Mouse (Mus musculus): ENCODE results near the gene Pomp.
"Not testable (repeated sequence)": the region's sequence is repeated elsewhere in the genome, so short reads cannot be mapped to it uniquely, and the experiment has no call there.

The Pomp gene

GRCm38 (mm10) chr5:147850194-147850593 lies 10.1 kb upstream of the Pomp start:
- no peak for DNase-seq (ENCODE audit: low spot score)

GRCm38 (mm10) chr5:147860076-147860448 lies 199 bp upstream of the Pomp start:
- no peak for DNase-seq (ENCODE audit: low spot score)

DNA sequence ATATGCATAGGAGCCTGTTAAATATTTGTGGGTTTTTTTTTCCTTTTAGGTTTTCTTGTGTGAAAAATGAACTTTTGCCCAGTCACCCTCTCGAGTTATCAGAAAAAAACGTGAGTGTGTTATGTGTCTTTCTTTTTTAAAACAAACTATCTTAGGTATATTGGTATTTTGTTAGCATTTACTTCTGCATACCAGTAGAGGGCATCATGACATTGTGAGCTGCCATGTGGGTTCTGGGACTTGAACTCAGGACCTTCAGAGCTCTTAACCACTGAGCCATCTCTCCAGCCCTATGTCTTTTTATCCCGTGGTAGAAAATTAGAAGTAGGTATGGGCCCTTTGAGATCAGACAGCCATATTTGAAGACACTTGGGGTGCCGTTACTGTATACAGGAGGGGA lies 8.4 kb downstream of the Pomp start:
- DNase-seq (ENCODE audit: low spot score): no peak

GRCm38 (mm10) chr5:147869568-147869967 lies 9.3 kb downstream of the Pomp start:
- no peak for DNase-seq (ENCODE audit: low spot score)

DNA sequence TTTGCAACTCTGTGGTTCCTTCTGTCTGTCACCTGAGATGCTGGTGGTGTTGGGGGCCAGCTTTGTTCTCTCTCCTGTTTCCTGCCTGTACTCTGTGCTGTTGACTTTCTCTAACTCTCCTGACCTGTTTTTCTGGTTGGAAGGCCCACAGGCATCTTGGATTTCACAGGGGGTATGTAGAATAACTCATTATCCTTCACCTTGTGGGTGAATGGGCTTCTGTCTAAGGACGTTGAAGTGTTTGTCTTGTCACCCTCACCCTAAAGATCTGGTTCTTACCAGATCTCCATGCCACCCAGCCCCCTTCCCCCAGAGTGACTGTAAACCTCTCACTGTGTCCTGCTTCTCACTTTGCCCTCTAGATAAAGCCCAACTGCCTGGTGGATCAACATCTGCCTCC lies 10.0 kb downstream of the Pomp start:
- no peak for DNase-seq (ENCODE audit: low spot score)

DNA sequence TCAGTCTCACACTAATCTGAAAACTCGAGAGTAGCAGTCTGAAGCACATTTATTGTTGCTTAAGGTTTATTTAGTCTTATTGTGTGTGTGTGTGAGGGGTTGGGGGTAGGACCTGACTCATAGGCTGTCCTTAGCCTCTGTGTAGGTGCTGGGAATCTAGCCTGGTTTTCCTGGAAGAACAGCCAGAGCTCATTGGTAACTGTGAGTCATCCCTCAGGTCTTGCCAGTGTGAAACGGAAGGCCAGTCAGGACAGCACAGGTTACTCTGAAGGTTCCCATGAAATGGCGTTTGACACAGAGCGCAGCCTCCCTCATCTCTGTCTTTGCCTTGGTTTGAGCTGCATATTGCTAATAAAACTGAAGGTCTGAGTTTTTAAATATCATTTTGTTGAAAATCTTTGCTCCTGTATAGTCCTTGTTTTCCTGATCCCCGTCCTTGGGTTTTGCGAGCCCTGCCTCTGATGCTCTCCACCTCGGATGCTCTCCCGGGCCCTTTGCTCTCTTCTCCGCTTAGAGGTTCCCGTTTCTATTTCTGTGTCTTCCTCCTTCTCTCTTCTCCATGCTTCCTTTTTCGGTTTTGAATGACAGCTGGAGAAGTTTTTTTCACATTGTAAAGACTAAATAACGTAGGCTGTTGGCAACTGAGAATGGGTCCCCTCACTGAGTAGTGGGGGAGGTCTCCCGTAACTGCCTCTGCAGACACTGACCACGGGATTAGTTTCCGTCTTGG lies 11.0 kb downstream of the Pomp start:
- DNase-seq (ENCODE audit: low spot score): no peak

GRCm38 (mm10) chr5:147874491-147875065 lies 14.3 kb downstream of the Pomp start:
- no peak for DNase-seq (ENCODE audit: low spot score)

DNA sequence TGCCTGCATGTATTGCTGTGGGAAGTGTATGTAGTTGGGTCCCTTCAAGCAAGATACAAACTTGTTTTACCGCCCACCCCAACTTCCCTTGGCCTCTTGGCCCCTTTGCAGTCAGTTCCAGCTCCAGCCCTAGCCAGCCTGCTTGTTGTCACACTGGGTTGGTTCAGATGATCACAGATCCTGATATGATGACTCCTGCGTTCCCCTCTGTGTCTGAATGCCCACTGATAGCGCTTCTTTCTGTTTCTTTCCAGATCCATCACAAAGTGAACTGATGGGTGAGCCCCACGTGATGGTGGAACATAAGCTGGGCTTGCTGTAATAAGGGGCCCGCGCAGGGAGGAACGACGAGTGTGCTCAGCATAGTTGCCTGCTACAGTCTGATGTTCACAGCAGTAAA lies 14.9 kb downstream of the Pomp start:
- DNase-seq (ENCODE audit: low spot score): no peak

DNA sequence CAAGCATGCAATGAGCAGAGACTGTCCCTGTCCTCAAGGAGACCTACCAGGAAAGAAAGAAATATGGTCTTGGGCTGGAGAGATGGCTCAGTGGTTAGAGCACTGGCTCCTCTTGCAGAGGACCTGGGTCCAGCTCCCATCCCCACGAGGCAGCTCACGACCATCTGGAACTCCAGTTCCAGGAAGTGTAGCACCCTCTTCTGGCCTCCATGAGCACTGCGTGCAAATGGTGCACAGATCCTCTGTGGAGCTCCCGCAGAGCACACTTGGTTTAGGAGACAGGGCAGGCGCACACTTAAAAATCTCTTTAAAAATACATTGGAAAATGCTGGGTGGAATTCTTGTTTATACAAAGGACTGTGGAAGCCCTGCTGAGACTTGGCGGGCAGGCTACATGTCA lies 17.3 kb downstream of the Pomp start:
- no peak for DNase-seq (ENCODE audit: low spot score)

- no peak for DNase-seq (ENCODE audit: low spot score)
Measured at GRCm38 (mm10) chr5:147879971-147880682, 19.9 kb downstream of the Pomp start.

DNA sequence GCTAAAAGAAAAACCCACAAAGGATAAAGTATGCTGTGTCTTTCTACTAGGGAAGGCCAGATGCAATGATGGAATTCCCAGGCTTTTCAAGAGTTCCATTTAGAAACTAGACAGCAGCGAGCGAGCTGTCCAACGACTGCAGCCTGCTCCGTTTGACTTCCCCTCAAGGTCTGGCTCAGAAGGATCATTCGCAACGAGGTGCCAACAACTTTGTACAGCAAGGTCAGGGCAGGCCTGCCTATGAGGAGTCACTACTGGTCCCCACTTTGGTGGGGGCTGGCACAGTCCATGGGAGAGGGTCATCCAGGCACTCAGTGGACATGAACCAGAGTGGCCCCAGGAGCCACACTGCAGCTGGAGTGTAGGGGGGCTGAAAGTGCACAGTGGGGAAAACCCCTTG lies 23.3 kb downstream of the Pomp start:
- DNase-seq (ENCODE audit: low spot score): no peak

GRCm38 (mm10) chr5:147888313-147889297 lies 28.3 kb downstream of the Pomp start:
- no peak for DNase-seq (ENCODE audit: low spot score)

- DNase-seq (ENCODE audit: low spot score): no peak
Measured at GRCm38 (mm10) chr5:147892735-147893134, 32.5 kb downstream of the Pomp start.

DNA sequence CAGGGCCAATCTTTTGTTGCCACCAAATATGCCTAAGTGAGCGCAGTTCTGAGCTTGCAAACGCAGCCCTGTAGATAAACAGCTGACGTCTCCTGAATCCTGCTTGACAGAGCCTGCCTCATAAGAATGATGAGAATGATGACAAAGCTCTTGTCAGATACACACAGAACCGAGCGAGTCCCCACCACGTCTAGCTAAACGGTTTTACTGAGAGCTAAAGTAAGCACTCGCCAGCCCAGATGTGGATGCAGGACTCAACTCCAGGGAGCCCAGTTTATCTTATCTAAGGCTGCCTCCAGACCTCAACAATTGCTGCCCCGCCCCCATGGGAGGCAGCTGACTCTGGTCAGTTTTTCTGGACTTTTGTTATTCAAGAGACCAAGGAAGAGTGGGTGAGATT lies 32.9 kb downstream of the Pomp start:
- DNase-seq (ENCODE audit: low spot score): no peak

DNA sequence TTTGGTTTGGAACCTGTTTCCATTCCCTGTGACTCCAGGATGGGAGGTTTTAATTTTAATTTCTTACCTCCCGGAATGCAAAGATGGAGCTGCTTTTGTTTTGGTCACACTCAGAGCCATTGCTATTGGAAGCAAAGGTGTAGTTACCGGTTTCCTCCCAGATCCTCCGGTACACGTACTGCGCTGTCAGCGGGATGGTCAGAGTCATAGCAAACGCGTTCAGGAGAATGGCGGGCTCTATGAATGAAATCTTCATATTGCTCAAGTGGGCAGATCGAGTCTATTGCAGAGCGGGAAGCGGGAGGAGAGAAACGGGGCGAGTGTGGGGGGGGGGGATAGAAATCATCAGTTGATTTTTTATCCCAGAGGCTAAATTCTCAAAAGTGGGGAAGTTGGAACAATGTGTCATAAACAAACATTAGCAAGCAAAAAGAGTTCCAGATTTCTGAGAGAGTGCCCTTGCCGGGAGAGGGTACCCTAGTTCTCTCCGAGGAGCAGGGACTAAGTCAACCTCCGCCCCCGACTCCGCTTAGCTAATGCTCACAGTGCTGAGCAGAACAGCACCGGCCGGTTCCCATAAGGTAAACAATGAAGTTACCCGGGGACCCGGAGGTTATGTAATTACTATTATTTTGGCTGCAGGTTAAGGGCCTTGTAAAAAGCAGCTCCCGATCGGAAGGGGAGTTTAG lies 33.6 kb downstream of the Pomp start:
- peak; percentile 28 for DNase-seq (ENCODE audit: low spot score)

DNA sequence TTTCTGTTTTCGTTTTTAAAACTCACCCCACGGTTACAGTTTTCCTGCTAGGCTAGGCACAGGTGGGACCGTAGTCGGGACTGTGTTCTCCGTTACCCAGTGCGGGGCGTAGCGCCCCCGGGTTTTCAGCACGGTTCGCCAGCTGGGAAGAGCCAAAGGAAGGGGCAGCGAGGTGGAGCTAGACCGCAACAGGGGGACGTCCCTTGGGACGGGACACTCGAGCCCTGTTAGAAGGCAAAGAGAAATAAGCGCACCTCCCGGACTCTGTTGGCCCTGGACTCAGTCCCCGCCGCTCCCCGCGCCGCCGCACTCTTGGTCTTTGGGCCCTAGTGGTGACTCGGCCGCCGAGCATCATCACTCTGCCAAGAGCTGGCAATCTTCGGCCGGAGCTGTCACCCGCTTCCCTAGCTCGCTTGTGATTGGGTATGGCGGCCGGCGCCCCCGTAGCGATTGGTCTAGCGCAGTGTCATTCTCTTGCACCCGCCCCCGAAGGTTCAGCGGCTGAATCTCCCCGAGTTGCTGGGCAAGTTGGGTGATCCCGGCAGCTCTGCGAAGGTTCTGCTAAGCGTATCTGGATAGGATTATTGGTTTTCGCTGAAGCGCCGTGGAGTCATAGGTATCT lies 34.3 kb downstream of the Pomp start, which contains the start of gene Slc46a3:
Gene Slc46a3, minus strand, starts transcription at position 361 of the 622 bp plus-strand sequence.
- DNase-seq (ENCODE audit: low spot score): peak; percentile 95

- DNase-seq (ENCODE audit: low spot score): peak; percentile 23
Measured at GRCm38 (mm10) chr5:147895436-147896198, 35.4 kb downstream of the Pomp start.

DNA sequence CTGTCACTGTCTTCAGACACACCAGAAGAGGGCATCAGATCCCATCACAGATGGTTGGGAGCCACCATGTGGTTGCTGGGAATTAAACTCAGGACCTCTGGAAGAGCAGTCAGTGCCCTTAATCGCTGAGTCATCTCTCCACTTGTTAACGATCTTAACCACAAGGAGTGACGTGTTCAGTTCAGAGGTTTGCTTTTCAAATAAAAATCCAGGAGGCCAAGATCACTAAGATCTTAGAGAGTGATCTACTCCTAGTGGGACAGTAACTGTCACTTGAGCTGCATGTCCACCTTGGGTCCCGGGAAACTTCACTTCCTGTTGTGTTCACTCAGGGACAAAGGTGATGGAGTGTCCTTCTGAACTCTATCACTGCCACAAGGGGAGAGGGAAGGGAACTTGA lies 36.2 kb downstream of the Pomp start:
- DNase-seq (ENCODE audit: low spot score): not testable (repeated sequence)

DNA sequence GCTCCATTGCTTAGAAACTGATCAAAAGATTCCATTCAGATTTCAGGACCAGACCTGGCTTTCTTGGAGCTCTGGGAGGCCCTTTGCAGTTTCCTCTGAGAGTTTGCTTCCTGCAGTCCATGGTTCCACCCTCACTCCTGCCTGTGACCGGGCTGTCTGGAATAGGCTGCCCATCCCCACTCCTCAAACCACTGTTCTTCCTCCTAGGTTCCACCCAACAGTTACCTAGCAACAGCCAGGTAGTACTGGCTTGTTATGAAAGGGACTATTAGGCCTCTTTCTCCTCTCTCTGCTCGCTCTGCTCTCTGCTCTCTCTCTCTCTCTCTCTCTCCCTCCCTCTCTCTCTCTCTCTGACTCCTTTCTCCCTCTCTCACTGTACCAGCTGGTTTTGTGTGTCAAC lies 38.0 kb downstream of the Pomp start:
- DNase-seq (ENCODE audit: low spot score): no peak

GRCm38 (mm10) chr5:147898968-147899549 lies 38.8 kb downstream of the Pomp start:
- DNase-seq (ENCODE audit: low spot score): no peak
